Mouse (Mus musculus): ENCODE data around the gene Bri3bp.
"Not testable (repeated sequence)": the region's sequence is repeated elsewhere in the genome, so short reads cannot be mapped to it uniquely, and the experiment has no call there.

Gene Bri3bp

DNA sequence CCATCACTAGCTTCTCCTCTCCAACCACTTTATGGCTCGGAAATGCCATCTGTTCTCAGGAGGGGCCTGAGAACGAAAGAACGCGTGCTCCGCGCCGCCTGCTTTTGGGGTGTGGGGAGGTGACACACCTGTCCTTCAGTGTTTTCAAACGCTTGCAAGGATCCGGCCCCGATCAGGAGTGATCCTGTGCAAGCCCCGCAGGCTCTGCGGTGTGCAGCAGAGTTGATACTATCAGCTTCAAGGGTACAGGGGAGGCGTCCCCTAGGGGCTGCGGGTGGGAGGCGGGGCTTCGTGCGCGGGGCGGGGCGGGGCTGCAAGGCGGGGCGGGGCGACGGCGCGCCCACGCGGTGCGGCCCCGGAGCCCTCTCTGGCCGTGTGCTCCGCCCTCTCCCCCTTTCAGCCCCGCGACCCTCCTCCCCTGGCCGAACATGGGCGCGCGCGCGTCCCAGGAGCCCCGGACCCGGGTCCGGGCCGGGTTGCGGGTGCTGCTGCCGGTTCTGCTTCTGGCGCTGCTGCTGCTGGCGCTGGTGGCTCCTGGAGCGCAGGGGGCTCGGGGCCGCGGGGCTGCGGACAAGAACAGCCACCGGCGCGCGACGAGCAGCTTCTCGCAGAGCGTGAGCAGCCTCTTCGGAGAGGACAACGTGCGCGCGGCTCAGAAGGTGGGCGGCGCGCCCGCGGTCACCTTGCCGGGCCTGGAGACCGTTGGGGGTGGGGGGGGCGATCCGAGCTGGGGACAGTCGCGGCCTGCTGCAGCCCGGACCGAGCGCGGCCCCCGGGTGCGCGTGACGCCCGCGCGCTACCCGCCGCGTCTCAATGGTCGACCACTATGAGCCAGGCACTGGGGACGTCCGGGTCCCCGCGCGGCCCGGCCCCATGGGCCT, at the start of gene Bri3bp:
Bri3bp (plus strand) TSS at position 335 of the 881 bp plus-strand sequence.
- peak; percentile 80 for DNase-seq (ENCODE audit: low read depth, low spot score)

DNA sequence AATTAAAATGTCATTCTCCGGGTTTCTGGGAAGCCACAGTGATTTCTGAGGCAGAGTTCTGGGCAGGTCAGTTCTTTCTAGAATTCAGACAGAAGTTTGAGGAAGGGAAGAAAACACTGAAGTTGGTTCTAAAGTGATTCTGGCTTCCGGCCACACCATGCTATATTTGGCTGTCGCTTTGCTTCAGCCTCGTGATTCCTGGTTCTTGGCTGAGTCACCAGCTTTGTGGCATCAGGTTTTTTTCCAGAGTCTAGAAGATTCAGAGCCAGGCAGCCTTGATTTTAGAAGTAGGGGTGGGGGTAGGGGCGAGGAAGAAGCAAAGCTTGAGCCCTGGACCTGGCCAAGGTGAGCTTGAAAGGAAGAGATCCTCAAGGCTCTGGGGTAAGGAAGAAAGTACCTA, 49.8 kb upstream of the Bri3bp start:
- DNase-seq (ENCODE audit: low read depth, low spot score): no peak

DNA sequence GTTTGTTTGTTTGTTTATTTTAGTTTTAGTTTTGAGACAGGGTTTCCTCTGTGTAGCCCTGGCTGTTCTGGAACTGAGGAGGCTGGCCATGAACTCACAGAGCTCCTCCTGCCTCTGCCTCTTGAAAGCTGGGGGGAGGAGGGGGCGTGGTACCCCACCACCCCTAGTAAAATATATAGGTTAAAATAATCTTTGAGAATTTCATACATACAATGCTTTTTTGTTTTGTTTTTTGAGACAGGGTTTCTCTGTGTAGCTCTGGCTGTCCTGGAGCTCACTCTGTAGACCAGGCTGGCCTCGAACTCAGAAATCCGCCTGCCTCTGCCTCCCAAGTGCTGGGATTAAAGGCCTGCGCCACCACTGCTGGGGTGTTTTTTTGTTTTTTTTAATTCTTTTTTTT, 49.2 kb upstream of the Bri3bp start:
- DNase-seq (ENCODE audit: low read depth, low spot score): not testable (repeated sequence)

DNA sequence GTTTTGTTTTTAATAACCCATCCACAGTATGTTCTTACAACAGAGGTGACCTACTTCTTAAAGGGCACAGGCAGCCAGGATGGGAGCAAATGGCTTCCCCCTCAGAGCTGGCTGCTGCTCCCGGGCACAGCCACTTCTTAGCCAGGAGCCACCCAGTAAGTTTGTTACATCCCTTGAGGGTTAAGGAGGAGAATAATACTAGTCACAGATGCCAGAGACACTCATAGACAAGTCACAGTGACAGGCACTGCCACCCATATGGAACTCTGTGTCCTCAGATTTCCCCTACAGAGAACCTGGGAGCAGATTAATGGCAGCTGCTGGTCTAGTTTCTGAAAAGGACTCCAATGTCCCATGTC, 48.8 kb upstream of the Bri3bp start:
- DNase-seq (ENCODE audit: low read depth, low spot score): no peak

DNA sequence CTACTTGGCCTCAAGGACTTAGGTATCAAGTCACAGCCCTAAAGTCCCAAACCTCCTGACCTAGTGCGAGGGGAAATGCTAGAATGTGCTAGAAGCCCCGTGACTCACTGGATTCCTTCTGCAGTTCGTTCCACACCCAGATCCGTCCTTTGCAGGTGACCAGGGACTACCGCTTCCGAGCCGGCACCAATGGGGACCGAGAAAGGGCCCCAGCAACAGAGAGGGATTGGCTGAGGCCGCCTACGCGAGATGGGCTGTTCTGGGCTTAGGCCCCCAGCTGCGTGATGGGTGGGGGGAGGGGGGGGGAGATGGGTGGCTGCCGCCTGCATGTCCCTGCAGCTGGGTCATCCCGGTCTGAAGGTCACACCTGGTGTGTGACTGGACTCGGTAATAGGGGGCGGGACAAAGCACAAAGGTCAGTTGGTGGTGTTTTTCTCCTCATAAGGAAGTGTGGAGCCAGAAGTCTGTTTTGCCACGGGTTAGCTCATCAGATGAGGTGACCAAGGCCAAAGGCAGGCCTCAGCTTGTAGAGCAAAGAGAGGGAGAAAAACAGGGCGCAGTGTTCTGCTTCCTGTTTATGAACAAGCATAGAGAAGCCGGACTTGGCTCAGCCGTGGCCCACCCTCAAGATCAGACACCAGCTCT, 48.3 kb upstream of the Bri3bp start:
- DNase-seq (ENCODE audit: low read depth, low spot score): peak; percentile 96

DNA sequence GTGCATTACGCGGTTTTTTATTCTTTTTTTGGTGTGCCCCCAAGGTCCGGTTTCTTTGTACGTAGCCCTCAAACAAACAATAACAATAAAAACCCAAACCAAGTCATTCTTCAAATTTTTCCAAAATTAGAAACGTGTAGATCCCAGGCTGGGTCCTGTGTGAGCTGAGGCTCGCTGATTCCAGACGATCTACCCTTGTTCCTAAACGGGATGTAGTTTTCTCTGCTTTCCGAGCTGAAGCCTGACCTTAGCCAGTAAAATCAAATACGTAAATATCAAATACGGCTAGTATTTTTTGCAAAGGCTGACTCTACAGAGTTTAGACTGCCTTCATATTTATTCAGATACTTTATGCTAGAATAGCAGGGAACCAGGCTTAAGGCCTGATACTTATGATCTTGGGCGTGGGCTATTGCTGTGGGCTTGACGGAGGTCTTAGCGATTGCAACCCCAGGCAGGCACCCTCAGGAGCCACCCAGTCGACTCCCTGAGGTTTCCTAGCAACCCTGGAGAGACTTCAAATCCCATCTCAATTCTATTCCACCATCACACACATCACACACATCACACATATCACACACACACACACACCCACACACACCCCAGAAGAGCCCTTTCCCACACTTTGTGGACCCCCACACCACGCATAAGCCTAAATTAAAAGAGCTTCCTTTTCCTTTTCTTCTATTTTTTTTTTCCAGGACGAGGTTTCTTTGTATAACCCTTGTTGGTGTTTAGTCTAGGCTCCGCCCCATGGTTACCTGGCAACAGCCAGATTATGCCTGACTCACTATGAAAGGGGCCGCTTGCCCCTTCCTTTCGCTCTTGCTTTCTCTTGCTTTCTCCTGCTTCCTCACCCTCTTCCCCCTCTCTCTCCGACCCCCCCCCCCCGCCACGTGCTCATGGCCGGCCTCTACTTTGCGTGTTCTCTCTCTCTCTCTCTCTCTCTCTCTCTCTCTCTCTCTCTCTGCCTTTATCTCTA, 47.5 kb upstream of the Bri3bp start:
- DNase-seq (ENCODE audit: low read depth, low spot score): peak; percentile 91

DNA sequence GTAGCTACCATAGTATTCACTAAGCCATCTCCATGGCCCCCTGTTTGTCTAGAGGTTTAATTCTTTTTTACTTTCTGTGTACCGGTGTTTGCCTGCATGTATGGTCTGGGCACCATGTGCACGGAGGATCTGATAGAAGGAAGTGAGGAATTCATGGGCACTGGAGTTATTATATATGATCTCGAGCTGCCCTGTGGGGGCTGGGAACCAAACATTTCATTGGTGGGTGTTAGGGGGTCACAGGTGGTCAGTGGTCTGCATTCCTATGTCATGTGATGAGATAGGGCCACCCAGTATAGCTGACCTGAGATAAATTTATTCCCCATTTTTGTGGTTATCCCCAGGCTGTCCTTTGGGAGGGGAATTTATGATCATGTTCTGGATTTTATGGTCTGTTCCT, 46.4 kb upstream of the Bri3bp start:
- peak; percentile 37 for DNase-seq (ENCODE audit: low read depth, low spot score)

DNA sequence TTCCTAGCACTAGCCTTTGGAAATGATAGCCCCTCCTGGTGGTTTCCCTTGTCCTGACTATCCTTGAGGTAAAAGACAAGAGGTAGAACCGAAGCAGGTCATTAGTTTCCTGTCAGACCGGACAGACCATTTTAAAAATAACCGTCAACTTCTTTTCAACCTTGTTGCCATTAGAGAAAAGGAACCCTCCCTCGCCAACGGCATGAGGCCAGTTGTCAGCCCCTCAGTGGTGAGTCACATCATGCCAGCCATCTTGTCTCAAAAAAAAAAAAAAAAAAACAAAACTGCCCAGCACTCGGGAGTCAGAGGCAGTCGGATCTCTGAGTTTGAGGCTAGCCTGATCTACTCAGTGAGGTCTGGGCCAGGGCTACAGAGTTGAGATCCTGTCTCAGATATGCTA, 40.5 kb upstream of the Bri3bp start:
- DNase-seq (ENCODE audit: low read depth, low spot score): no peak

DNA sequence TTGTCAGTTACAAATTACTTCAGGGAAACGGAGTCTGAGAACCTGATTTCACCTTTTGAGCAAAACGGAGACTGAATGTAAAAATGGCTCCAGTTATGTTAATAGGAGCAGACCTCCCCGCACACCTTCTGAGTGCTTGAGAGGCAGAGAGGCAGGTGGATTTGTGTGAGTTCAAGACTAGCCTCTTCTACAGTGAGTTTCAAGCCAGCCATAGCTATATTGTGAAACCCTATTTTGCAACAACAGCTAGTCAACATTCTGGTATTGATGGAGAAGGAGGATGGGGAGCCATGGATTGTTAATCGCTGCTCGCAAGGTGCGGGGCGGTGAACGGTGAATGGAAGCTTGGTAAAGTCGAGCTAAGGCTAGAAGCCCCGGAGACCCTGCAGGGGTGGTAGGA, 38.9 kb upstream of the Bri3bp start:
- no peak for DNase-seq (ENCODE audit: low read depth, low spot score)

DNA sequence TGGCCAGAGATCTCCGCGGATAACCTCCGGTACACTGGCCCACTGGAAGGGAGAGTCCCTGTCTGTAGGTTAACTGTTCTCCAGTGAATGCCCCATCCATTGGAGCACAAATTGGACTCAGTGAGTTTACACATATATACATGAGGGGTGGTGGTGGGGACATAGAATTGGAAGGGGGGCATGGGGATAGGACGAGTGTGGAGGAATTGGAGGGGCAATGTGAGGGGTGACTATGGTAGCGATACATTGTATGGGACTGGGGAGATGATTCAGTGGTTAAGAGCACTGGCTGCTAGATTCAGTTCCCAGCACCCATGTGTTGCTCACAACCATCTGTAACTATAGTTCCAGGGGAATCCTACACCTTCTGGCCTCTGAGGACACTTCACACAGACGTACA, 38.4 kb upstream of the Bri3bp start:
- no peak for DNase-seq (ENCODE audit: low read depth, low spot score)

DNA sequence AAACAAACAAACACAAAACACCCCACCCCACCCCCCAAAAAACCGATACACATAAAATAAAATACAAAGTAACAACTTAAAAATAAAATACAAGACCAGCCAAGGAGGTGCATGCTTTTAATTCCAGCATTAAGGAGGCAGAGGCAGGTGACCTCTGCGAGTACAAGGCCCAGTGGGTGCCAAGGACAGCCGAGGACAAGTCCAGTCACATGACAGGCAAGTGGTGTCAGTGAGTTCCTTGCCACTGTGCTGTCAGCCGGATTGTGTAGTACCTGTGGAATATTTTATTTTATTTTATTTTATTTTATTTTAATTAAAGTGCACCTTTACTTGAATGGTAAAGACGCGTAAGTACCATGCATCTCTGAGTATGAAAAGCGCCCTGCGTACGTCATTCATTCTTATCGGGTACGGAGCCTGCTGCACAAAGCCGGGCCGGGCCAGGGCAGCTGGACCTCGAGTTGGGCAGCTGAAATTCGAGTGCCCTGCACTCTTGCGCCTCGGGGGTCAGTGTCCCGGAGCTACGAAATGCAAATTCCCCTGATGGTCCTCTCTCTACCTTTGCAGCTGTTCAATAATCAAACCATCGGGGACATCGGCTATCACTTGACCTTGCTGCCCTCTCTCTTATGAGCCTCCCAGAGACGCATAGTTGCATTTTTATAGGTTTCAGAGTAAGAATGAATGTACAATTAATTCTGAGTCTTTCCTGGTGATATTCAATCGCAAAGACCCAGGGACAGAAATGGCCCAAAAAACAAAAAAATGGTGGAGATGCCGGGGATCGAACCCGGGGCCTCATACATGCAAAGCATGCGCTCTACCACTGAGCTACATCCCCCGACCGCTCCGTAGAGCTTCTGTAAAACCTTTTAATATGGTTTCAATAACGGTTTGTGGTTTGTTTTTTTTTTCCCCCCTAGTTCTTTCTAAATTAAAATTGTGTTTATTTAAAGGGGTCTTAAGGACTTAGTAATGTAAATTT, 37.6 kb upstream of the Bri3bp start:
- peak; percentile 79 for DNase-seq (ENCODE audit: low read depth, low spot score)

DNA sequence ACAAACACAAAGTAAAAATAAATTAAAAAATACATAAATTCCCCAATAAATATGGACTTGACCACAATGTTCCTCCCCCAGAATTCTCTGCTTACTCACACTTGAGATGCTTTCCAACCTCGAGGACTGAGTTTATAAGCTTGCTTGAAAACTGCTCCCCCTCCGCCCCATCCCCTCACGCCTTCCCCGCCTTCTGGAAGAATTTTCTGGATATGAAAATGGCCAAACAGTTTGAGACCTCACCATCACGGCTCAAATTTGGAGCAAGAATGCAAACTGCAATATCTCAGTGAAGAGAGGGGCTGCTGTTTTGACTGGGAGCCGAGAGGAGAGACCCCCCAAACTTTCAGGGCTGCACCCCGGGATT, 36.8 kb upstream of the Bri3bp start:
- DNase-seq (ENCODE audit: low read depth, low spot score): peak; percentile 42

DNA sequence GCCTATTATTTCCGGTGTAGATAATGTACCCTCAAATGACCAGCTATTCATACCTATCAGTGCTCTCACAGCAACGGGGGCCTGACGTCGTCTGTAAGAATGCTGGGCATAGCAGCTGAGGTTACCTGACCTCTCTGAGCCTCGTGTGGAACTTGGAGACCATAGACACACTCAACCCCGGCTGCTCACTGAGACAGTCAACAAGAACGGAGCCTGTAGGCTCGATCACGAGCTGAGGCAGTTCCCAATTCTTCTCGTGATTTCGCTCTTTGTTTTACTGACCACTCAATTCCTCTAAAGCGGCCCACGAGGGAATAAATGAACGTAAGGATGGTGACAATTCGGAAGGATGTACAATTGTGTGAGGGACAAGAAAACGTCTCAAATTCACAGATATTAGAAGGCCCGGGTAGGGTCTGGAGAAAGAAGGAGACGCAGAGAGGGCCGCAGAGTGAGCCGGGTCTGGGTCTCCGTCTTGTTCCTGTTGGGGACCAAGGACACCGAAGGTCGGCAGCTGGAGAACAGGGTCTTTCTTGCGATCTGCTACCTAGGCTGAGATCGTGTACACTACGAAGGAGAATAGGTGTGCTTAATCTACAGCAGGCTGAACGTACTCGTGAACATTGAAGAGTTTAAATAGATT, 36.3 kb upstream of the Bri3bp start:
- DNase-seq (ENCODE audit: low read depth, low spot score): peak; percentile 81

DNA sequence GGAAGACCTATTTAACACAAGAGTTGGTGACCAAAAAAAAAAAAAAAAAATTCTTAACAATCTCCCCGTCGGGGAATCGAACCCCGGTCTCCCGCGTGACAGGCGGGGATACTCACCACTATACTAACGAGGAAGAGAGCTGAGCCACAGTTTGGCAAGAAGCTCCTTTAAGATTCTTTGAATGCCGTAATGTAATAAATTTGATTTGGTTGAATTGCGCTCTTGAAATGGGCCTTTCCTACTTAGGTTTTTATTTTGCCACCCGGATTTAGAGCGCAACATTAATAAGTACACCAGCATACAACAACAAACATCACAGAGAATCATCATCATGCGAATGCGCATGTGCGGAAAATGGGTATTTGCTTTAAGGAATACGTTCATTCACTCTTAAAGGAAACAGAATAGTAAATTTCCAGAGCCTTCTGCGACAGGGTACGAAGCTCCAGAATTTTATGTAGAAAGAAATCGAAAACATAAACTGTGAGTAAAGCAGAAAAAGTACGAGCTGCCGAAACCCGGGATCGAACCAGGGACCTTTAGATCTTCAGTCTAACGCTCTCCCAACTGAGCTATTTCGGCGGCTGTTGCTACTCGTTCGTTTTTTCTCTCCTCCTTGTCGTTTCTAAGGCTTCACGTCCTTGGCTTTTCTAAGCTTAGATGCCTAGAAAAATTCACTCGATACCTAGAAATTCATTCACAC, 35.7 kb upstream of the Bri3bp start:
- peak; percentile 87 for DNase-seq (ENCODE audit: low read depth, low spot score)

DNA sequence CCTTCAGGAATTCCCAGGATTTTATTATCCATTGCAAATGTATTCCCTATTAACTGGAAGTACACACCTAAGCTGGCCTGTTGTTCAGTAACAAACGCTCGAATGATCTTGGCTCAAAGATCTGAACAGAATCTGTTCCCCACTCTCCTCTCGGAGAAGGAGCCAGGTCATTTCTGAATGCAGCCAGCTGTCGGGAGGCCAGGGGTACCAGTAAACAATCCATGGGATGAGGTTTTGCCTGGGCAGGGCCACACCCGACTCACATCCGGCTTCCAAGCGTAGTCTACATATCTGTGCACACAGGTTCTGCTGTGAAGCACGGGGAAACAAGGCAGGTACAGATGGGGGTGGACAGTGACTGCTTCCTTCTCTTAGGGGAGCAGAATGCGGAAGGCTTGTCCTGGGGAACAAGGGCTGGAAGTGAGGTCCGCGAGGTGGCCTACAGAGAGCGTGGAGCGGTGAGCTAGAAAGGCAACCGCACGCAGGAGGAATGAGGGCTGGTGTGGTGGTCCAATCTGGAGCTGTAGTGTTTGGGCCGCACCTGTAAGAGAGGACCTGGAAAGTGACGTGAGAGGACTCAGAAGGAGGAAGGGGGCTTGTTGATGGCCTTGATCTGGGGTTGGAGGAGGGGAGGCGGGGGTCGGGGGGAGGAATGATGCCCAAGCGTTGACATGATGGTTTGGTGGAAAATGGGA, 34.9 kb upstream of the Bri3bp start:
- DNase-seq (ENCODE audit: low read depth, low spot score): peak; percentile 44

DNA sequence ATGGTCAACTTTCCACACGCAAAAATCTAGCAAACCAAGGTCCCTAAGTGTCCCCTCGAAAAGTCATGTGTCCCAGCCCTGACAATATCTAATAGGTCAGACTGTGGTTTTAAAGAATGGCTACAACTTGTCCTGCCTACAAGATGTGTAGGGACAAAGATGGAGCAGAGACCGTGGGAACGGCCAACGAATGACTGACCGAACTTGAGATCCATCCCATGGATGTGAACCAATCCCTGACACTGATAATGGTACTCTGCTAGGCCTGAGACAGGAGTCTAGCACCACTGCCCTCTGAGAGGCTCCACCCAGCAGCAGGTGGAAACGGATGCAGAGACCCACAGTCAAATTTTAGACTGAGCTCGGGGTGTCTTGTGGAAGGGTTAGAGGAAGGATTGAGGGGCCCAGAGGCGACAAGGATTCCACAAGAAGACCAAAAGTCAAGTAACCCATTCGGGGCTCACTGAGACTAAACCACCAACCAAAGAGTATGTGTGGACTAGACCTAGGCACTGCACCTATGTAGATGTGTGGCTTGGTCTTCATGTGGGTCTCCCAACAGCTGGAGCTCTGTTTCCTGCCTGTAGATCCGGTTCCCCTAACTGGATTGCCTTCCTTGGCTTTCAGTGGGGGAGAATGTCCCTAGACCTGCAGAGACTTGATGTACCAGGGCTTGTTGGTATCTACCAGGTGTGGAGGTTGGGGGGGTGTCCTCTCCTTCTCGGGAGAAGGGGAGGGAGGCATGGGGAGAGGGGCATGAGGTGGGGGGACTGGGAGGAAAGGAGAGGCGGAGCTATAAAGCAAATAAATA, 34.1 kb upstream of the Bri3bp start:
- DNase-seq (ENCODE audit: low read depth, low spot score): no peak

DNA sequence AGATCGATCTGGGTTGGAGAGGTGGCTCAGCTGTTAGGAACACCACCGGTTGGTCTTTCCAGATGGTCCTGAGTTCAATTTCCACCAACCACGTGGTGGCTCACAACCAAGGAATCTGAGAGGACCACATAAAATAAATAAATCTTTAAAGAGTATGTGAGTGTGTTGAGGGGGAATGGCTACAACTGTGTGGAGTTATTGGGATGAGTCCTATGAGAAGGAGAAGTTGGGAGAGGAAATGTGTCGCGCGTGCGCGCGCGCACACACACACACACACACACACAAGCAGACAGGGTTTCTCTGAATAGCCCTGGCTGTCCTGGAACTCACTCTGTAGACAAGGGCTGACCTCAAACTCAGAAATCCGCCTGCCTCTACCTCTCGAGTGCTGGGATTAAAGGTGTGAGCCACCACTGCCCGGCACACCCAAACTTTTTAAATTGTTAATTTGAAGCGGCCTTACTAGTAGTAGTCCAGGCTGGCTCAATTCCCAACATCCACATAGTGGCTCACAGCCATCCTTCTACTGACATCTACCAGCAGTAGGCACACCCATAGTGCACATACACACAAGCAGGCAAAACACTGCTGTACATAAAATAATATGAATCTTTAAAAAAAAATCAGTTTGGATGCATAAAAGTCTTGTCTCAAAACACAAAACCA, 33.3 kb upstream of the Bri3bp start:
- no peak for DNase-seq (ENCODE audit: low read depth, low spot score)

DNA sequence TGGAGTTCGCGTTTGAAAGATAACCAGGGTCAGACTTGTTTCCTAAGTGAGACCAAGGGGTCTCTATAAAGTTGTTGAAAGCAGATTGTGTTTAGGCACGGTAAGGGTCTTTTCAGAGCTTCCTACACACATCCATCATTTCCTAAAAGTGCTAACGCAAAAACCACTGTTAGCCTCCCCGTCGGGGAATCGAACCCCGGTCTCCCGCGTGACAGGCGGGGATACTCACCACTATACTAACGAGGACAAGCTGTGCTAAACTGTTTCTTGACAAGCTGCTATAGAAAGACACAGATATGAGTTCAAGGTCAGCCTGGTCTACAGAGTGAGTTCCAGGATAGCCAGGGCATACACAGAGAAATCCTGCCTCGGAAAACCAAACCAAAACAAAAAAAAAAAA, 32.5 kb upstream of the Bri3bp start:
- peak; percentile 93 for DNase-seq (ENCODE audit: low read depth, low spot score)
